Mouse (Mus musculus) myocyte (in vitro differentiated cells): ENCODE data around the gene Npm1. TPM values are rescaled to one million over a fixed set of nuclear protein-coding genes. Genes with fewer than 3 reads are reported as not detected.

Experiments
- H3K27me3 ChIP-seq: one replicate; pipeline ENCODE4 v1.6.1; 2011; ENCODE audit not compliant: control insufficient read depth, insufficient read depth, insufficient read length
- H3K36me3 ChIP-seq: one replicate; pipeline ENCODE4 v1.6.1; 2011; ENCODE audit not compliant: control insufficient read depth, insufficient read depth
- H3K4me2 ChIP-seq: one replicate; pipeline ENCODE4 v1.6.1; 2011; ENCODE audit warnings: low read depth, control low read depth
- H3K4me3 ChIP-seq: one replicate; pipeline ENCODE4 v1.5.1; 2011; ENCODE audit warnings: mild to moderate bottlenecking, control low read depth, moderate library complexity
- H3K79me2 ChIP-seq: one replicate; pipeline ENCODE4 v1.6.1; 2011; ENCODE audit not compliant: control insufficient read depth, insufficient read depth
- H3ac ChIP-seq: one replicate; pipeline ENCODE4 v1.6.1; 2011; ENCODE audit not compliant: control insufficient read depth, insufficient read length
- CEBPB ChIP-seq: IDR thresholded peaks from 2 replicates; pipeline ENCODE4 v1.6.1; 2011; ENCODE audit warnings: mild to moderate bottlenecking, moderate library complexity; ENCODE audit not compliant: poor library complexity, insufficient read depth, severe bottlenecking
- E2F4 ChIP-seq: IDR thresholded peaks from one replicate; pipeline ENCODE4 v1.6.1; 2011; ENCODE audit warnings: mild to moderate bottlenecking, control low read depth, moderate library complexity; ENCODE audit not compliant: insufficient read depth
- MAX ChIP-seq: IDR thresholded peaks from one replicate; pipeline ENCODE4 v1.6.1; 2011; ENCODE audit warnings: low read depth, mild to moderate bottlenecking, control low read depth
- MYOD1 ChIP-seq, 3 experiments: IDR thresholded peaks; one replicate each; pipeline ENCODE4 v1.6.1; 2011; ENCODE audit warnings: control low read depth in 2 of 3, low read depth in 2 of 3, mild to moderate bottlenecking in 2 of 3, moderate library complexity in 1 of 3; ENCODE audit not compliant: insufficient read length in 2 of 3, control insufficient read depth in 1 of 3
- MYOG ChIP-seq, 3 experiments: IDR thresholded peaks; one replicate each; pipeline ENCODE4 v1.6.1; 2011; ENCODE audit warnings: control low read depth in 2 of 3, low read depth in 2 of 3, mild to moderate bottlenecking in 2 of 3; ENCODE audit not compliant: insufficient read length in 2 of 3, control insufficient read depth in 1 of 3, insufficient read depth in 1 of 3
- POLR2A ChIP-seq: IDR thresholded peaks from one replicate; pipeline ENCODE4 v1.6.1; 2011; ENCODE audit warnings: low read depth, mild to moderate bottlenecking, control low read depth, moderate library complexity; ENCODE audit not compliant: insufficient read length
- POLR2AphosphoS2 ChIP-seq: IDR thresholded peaks from one replicate; pipeline ENCODE4 v1.6.1; 2011; ENCODE audit warnings: low read depth, control low read depth; ENCODE audit not compliant: insufficient read length
- REST ChIP-seq: IDR thresholded peaks from one replicate; pipeline ENCODE4 v1.6.1; 2011; ENCODE audit warnings: mild to moderate bottlenecking, control low read depth, moderate library complexity; ENCODE audit not compliant: insufficient read depth, insufficient read length
- SRF ChIP-seq: IDR thresholded peaks from one replicate; pipeline ENCODE4 v1.6.1; 2011; ENCODE audit warnings: low read depth; ENCODE audit not compliant: control insufficient read depth, insufficient read length
- TCF12 ChIP-seq: IDR thresholded peaks from one replicate; pipeline ENCODE4 v1.6.1; 2011; ENCODE audit warnings: mild to moderate bottlenecking, control low read depth; ENCODE audit not compliant: poor library complexity, insufficient read depth, severe bottlenecking
- TCF3 ChIP-seq: IDR thresholded peaks from one replicate; pipeline ENCODE4 v1.6.1; 2011; ENCODE audit warnings: low read depth, control low read depth; ENCODE audit not compliant: insufficient read length
- USF1 ChIP-seq: IDR thresholded peaks from one replicate; pipeline ENCODE4 v1.6.1; 2011; ENCODE audit warnings: low read depth, mild to moderate bottlenecking, control low read depth, moderate library complexity
- polyA plus RNA-seq: library from polyadenylated mRNA; unstranded; fragments of >200 nt; fragmentation: generic; extraction: Trizol; gene quantifications from one replicate; pipeline ENCODE4 v1.2.1, GENCODE M21; 2012; ENCODE audit warnings: missing spikeins

The Npm1 gene
- polyA plus RNA-seq, 1 experiment = 244 TPM

DNA sequence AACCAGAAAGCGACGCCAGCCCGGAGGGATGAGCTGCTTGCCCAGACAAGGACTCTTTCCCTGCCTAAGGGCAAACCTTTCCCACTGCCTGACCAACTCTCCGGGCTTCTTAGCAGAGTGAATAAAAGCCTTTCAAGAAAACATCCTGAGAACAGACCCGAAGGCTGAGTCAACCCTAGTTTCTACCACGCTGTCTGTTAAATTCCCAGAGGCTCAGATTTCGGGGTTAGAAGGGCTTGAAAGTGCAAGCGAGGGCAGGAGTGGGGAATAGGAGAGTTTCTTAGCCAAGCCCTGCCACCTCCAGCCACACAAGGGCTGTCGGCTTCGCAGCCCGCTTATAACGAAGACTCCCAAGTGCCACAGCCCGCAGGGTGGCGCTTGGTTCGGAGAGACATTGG lies 36.1 kb upstream of the Npm1 start:
- Histone ChIP-seq H3K27me3 (peaks cover 40% of the 10 kb centered on the region), H3ac (no peak overlapping the region), H3K36me3 (no peaks in the 10 kb centered on the region), H3K4me3 (no peak overlapping the region), H3K79me2 (no peaks in the 10 kb centered on the region), H3K4me2 (no peak overlapping the region)
- TF ChIP-seq POLR2A (no peak), MAX (no peak), CEBPB (no peak), MYOG (IDR thresholded peaks at IDR 0.05; ENCODE audit: control insufficient read depth in 1 of 3, insufficient read depth in 1 of 3, insufficient read length in 2 of 3, low read depth in 2 of 3) (no peak), MYOD1 (IDR thresholded peaks at IDR 0.05; ENCODE audit: control insufficient read depth in 1 of 3, insufficient read length in 2 of 3, low read depth in 2 of 3) (no peak), TCF12 (no peak), E2F4 (no peak), SRF (no peak), USF1 (no peak), TCF3 (no peak), POLR2AphosphoS2 (no peak), REST (no peak)

DNA sequence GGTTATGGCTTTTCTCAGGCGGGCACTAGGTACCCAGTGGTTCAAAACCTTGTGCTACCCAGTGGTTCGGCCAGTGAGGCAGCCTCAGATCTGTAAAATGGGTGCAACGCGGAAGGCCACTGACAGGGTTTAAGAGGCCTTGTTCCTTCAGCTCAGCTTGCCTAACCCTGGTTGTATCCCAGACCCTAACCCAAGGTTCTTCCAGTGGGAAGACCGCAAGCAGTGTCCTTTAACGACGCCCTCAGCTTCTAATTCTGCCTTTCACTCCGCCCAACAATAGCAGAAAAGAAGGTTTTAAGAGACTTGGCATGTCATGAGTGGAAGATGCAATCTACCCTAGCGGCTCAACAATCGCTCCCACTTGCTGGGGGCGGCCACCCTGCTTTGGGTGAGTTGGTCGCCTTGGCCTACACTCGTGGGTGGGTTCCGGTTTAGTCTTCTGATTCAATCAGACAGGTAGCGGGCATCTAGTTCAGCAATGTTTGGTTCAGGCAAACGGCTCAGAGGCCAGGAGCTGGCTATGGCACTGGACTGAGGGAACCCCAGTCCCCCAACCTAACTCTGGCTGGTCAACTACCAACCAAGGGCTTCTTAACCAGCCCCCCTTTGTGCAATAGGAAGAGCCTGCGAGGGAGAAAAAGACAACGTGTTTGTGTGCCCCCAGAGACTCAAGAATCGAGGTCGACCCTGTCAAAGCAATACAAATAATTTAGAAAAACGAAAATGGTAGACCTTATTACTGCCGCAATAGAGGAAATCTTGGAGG lies 35.5 kb upstream of the Npm1 start:
- H3K27me3 ChIP-seq = peaks cover 44% of the 10 kb centered on the region
- no peak overlapping the region for H3K4me3 ChIP-seq
- TF ChIP-seq TCF12 (no peak), MYOG (IDR thresholded peaks at IDR 0.05; ENCODE audit: control insufficient read depth in 1 of 3, insufficient read depth in 1 of 3, insufficient read length in 2 of 3, low read depth in 2 of 3) (no peak), TCF3 (no peak), E2F4 (no peak), SRF (no peak), POLR2A (no peak), USF1 (no peak), MYOD1 (IDR thresholded peaks at IDR 0.05; ENCODE audit: control insufficient read depth in 1 of 3, insufficient read length in 2 of 3, low read depth in 2 of 3) (no peak)
- H3K79me2 ChIP-seq = no peaks in the 10 kb centered on the region
- H3K36me3 ChIP-seq = no peaks in the 10 kb centered on the region
- H3ac ChIP-seq = no peak overlapping the region
- H3K4me2 ChIP-seq = no peak overlapping the region

DNA sequence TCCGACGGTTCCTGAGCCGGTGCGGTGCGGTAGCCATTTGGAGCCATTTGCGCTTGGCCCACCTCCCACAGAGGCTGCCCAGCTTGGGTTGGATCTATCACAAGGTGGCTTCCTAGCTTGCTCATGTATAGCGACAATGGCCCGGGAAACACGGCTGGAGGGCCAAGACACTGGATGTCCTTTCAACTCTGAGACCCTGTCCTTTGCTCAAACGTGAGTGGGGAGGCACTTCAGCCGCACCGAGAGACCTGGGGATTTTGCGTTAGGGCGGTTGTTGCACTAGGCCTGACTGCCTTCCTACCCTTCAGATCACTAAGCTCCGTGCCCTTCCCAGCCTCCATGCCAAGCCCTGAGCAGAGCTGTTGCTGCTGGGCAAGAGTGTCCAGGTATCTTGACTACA lies 34.7 kb upstream of the Npm1 start:
- Histone ChIP-seq H3K4me3 (no peak overlapping the region), H3K4me2 (no peak overlapping the region), H3K36me3 (no peaks in the 10 kb centered on the region), H3ac (no peak overlapping the region), H3K27me3 (peaks cover 52% of the 10 kb centered on the region), H3K79me2 (no peaks in the 10 kb centered on the region)
- TF ChIP-seq TCF3 (no peak), MYOD1 (IDR thresholded peaks at IDR 0.05; ENCODE audit: control insufficient read depth in 1 of 3, insufficient read length in 2 of 3, low read depth in 2 of 3) (no peak), TCF12 (no peak), POLR2AphosphoS2 (no peak), SRF (no peak), USF1 (no peak), MAX (no peak), MYOG (IDR thresholded peaks at IDR 0.05; ENCODE audit: control insufficient read depth in 1 of 3, insufficient read depth in 1 of 3, insufficient read length in 2 of 3, low read depth in 2 of 3) (no peak), REST (no peak)

DNA sequence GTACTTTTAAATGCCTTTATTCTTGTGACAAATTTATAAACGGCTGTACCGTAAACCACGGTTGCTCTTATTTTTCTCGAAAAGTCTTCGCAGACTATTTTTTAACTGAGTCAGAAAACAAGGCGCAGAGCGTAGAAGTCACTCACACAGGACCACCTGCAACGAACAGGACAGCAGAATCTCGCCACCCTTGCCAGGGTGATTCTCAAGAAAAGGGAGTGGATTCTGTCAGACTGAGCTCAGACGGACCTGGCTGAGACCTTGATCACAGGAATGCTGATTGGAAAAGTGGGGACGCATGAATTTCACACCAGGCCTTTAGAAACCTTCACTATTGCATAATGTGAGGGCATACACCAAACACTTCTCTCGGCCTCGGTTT lies 34.1 kb upstream of the Npm1 start:
- Histone ChIP-seq H3ac (no peak overlapping the region), H3K27me3 (peaks cover 52% of the 10 kb centered on the region), H3K4me3 (no peak overlapping the region), H3K36me3 (no peaks in the 10 kb centered on the region), H3K4me2 (no peak overlapping the region), H3K79me2 (no peaks in the 10 kb centered on the region)
- TF ChIP-seq TCF3 (no peak), POLR2A (no peak), USF1 (no peak), SRF (no peak), MYOD1 (IDR thresholded peaks at IDR 0.05; ENCODE audit: control insufficient read depth in 1 of 3, insufficient read length in 2 of 3, low read depth in 2 of 3) (no peak), CEBPB (no peak), REST (no peak), MYOG (IDR thresholded peaks at IDR 0.05; ENCODE audit: control insufficient read depth in 1 of 3, insufficient read depth in 1 of 3, insufficient read length in 2 of 3, low read depth in 2 of 3) (no peak), MAX (no peak), POLR2AphosphoS2 (no peak), E2F4 (no peak), TCF12 (no peak)
